Mouse (Mus musculus): ENCODE measurements around the gene Lrrc75b.

GRCm38 (mm10) chr10:75561071-75561654 is 1.0 kb upstream of the Lrrc75b start, which contains the start of gene Ggt1:
- no peak for TF ChIP-seq EP300 (IDR thresholded peaks at IDR 0.05; ENCODE audit: insufficient read depth, low read depth, low read length)
- no peak for TF ChIP-seq CTCF (IDR thresholded peaks at IDR 0.05; ENCODE audit: low read depth, low read length)
- TF ChIP-seq POLR2A (IDR thresholded peaks at IDR 0.05; ENCODE audit: insufficient read depth, low read length), result no peak

Data from ES-Bruce4 (cell line).